Mouse (Mus musculus): ENCODE results near the gene Map4k1.

DNA sequence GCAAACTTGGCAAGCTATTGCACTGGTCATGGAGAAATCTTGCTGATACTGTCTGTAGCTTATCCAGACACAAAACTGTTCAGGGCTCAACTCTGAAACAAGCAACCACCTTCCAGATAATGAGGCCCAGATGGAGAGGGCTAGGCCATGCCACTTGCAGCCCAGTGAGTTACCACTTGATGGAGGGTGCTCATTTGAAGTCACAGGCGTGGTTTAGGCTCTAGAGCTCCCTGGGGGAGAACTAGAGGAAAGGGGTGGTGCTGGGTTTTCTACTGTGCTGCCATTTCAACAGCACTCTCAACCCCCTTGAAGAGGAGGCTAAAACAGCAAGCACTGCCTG lies 35.6 kb upstream of the Map4k1 start:
- no peak for TF ChIP-seq CTCF (IDR thresholded peaks at IDR 0.05; ENCODE audit: borderline replicate concordance, insufficient read depth, low read depth, low read length)
- TF ChIP-seq POLR2A (IDR thresholded peaks at IDR 0.05; ENCODE audit: borderline replicate concordance, insufficient read depth, low read length) = no peak

All from cerebellum, adult 2 months (tissue).